Mouse (Mus musculus): ENCODE measurements around the gene Grm3. TPM values are rescaled to one million over a fixed set of nuclear protein-coding genes. Genes with fewer than 3 reads are reported as not detected.

Grm3 gene
- polyA plus RNA-seq, 1 experiment from 2014 or later = 50.6 TPM

GRCm38 (mm10) chr5:9453298-9453697, 271.7 kb downstream of the Grm3 start:
- Histone ChIP-seq H3K4me2 (no peak overlapping the region), H3K27ac (replicated peaks) (no peak overlapping the region), H3K9ac (replicated peaks) (no peak overlapping the region), H3K4me3 (replicated peaks) (no peak overlapping the region), H3K36me3 (no peaks in the 10 kb centered on the region), H3K9me3 (replicated peaks) (no peaks in the 10 kb centered on the region), H3K27me3 (replicated peaks) (no peaks in the 10 kb centered on the region), H3K4me1 (no peaks in the 10 kb centered on the region)
- ATAC-seq (ENCODE audit: low FRiP score) = no peak
- 94% methylated on average over 2 of the region's 2 CpGs for WGBS

- no peak for ATAC-seq (ENCODE audit: low FRiP score)
- Histone ChIP-seq H3K4me3 (replicated peaks) (no peak overlapping the region), H3K36me3 (no peaks in the 10 kb centered on the region), H3K9ac (replicated peaks) (no peak overlapping the region), H3K4me1 (no peaks in the 10 kb centered on the region), H3K27ac (replicated peaks) (no peak overlapping the region), H3K27me3 (replicated peaks) (no peaks in the 10 kb centered on the region), H3K4me2 (no peak overlapping the region), H3K9me3 (replicated peaks) (no peaks in the 10 kb centered on the region)
- 69% methylated on average over 5 of the region's 5 CpGs for WGBS
Observed at GRCm38 (mm10) chr5:9449570-9449969, 275.4 kb downstream of the Grm3 start.

- Histone ChIP-seq H3K27me3 (replicated peaks) (no peaks in the 10 kb centered on the region), H3K4me3 (replicated peaks) (no peak overlapping the region), H3K4me2 (no peak overlapping the region), H3K36me3 (no peaks in the 10 kb centered on the region), H3K9ac (replicated peaks) (no peak overlapping the region), H3K4me1 (no peaks in the 10 kb centered on the region), H3K27ac (replicated peaks) (no peak overlapping the region), H3K9me3 (replicated peaks) (no peaks in the 10 kb centered on the region)
- ATAC-seq (ENCODE audit: low FRiP score) = no peak
- 84% methylated on average over 6 of the region's 6 CpGs for WGBS
Observed at GRCm38 (mm10) chr5:9448931-9449330, 276.0 kb downstream of the Grm3 start.

GRCm38 (mm10) chr5:9446146-9446545, 278.8 kb downstream of the Grm3 start:
- Histone ChIP-seq H3K27ac (replicated peaks) (no peak overlapping the region), H3K27me3 (replicated peaks) (no peaks in the 10 kb centered on the region), H3K36me3 (no peaks in the 10 kb centered on the region), H3K4me2 (no peak overlapping the region), H3K4me3 (replicated peaks) (no peak overlapping the region), H3K4me1 (no peaks in the 10 kb centered on the region), H3K9ac (replicated peaks) (no peak overlapping the region), H3K9me3 (replicated peaks) (no peaks in the 10 kb centered on the region)
- WGBS = 20% methylated on average over 1 of the region's 1 CpGs
- no peak for ATAC-seq (ENCODE audit: low FRiP score)

Measured in neural tube, embryonic 15.5 days (tissue).